Mouse (Mus musculus): Measurements from ENCODE around the gene Gm14151. TPM values are rescaled to one million over a fixed set of nuclear protein-coding genes. Genes with fewer than 3 reads are reported as not detected.
"Not testable (repeated sequence)": the region's sequence is repeated elsewhere in the genome, so short reads cannot be mapped to it uniquely, and the experiment has no call there.

Gm14151 gene
- polyA plus RNA-seq (2014; fragmentation: Nextera tagmentation; extraction: Ambion mirVana): not detected in 2 replicates

DNA sequence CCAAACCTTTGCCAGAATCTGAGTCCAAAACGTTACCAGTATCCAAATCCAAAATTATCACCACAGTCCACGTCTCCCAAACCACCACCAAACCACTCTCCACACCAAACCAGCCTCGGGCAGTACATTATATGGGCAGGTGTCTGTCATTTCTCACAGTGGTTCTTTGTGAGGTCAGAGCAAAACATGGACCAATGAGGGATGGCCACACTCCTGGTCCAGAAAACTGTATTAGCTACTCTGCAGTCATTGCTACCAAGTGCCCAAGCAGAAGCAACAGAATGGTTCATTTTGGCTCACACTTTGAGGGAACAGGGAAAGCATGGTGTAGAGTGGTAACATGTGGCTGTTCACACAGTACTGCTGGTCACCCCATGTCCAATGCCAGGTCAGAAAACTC, at the start of gene Gm14151:
Gene Gm14151 (minus strand): TSS at position 101 of the 400 bp plus-strand sequence.
- no CpG with 5 or more reads among the region's 3 CpGs for WGBS
- ATAC-seq (ENCODE audit: insufficient read depth, low FRiP score, low TSS enrichment); DNase-seq (ENCODE audit: low spot score): not testable (repeated sequence)

DNA sequence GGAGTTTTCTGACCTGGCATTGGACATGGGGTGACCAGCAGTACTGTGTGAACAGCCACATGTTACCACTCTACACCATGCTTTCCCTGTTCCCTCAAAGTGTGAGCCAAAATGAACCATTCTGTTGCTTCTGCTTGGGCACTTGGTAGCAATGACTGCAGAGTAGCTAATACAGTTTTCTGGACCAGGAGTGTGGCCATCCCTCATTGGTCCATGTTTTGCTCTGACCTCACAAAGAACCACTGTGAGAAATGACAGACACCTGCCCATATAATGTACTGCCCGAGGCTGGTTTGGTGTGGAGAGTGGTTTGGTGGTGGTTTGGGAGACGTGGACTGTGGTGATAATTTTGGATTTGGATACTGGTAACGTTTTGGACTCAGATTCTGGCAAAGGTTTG, 5.8 kb upstream of the Gm14151 start, which contains the start of gene Gm14147:
Gene Gm14147 (plus strand): TSS at position 301 of the 400 bp plus-strand sequence.
- ATAC-seq (ENCODE audit: insufficient read depth, low FRiP score, low TSS enrichment); H3K4me3 ChIP-seq (ENCODE audit: low read depth, low read length); H3K9me3 ChIP-seq (ENCODE audit: control insufficient read depth, low read length); H3K27ac ChIP-seq (ENCODE audit: low read depth, low read length); H3K4me1 ChIP-seq (ENCODE audit: control insufficient read depth, insufficient read depth, low read length); H3K27me3 ChIP-seq (ENCODE audit: control insufficient read depth, insufficient read depth, low read length); H3K4me2 ChIP-seq (ENCODE audit: low read depth); DNase-seq (ENCODE audit: low spot score); H3K36me3 ChIP-seq (ENCODE audit: control insufficient read depth, insufficient read depth, low read length); H3K9ac ChIP-seq (ENCODE audit: low read length): not testable (repeated sequence)
- no CpG with 5 or more reads among the region's 3 CpGs for WGBS

More for the DNA sequence above, at the start of gene Gm14151:
- H3K36me3 ChIP-seq (ENCODE audit: control insufficient read depth, insufficient read depth, low read length); H3K27me3 ChIP-seq (ENCODE audit: control insufficient read depth, insufficient read depth, low read length); H3K9me3 ChIP-seq (ENCODE audit: control insufficient read depth, low read length); H3K9ac ChIP-seq (ENCODE audit: low read length); H3K4me1 ChIP-seq (ENCODE audit: control insufficient read depth, insufficient read depth, low read length); H3K4me2 ChIP-seq (ENCODE audit: low read depth); H3K27ac ChIP-seq (ENCODE audit: low read depth, low read length); H3K4me3 ChIP-seq (ENCODE audit: low read depth, low read length): not testable (repeated sequence)

DNA sequence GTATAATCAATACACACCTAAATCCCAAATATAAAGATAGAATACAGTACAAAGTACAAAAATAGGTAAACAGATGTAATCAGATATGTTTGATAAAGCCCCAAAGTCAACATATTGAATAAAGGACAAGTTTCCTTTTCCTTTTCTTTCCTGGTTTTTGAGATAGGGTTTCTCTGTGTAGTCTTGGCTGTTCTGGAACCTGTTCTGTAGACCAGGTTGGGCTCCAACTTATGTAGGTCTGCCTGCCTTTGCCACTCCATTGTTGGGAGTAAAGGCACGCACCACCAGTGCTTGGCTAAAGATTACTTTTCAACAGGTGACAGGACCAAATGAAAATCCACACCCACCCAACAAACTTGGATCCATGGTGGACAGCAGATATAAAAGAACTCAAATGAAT, 35.5 kb downstream of the Gm14151 start:
- 89% methylated on average over 1 of the region's 1 CpGs for WGBS
- no peak for ATAC-seq (ENCODE audit: insufficient read depth, low FRiP score, low TSS enrichment)
- H3K9me3 ChIP-seq (ENCODE audit: control insufficient read depth, low read length): no peaks in the 10 kb centered on the region; the same call in 1 of the 2 replicates
- H3K36me3 ChIP-seq (ENCODE audit: control insufficient read depth, insufficient read depth, low read length): no peaks in the 10 kb centered on the region
- no peak overlapping the region for H3K27ac ChIP-seq (ENCODE audit: low read depth, low read length)
- no peak for DNase-seq (ENCODE audit: low spot score)
- no peak overlapping the region for H3K9ac ChIP-seq (ENCODE audit: low read length)
- H3K27me3 ChIP-seq (ENCODE audit: control insufficient read depth, insufficient read depth, low read length): no peaks in the 10 kb centered on the region
- no peak overlapping the region for H3K4me3 ChIP-seq (ENCODE audit: low read depth, low read length)
- H3K4me2 ChIP-seq (ENCODE audit: low read depth): no peak overlapping the region
- H3K4me1 ChIP-seq (ENCODE audit: control insufficient read depth, insufficient read depth, low read length): no peaks in the 10 kb centered on the region

- no peak overlapping the region for H3K27ac ChIP-seq (ENCODE audit: low read depth, low read length)
- 85% methylated on average over 1 of the region's 1 CpGs for whole genome bisulfite sequencing
- H3K9ac ChIP-seq (ENCODE audit: low read length): no peak overlapping the region
- DNase-seq (ENCODE audit: low spot score): no peak
- no peak for ATAC-seq (ENCODE audit: insufficient read depth, low FRiP score, low TSS enrichment)
- H3K4me3 ChIP-seq (ENCODE audit: low read depth, low read length): no peak overlapping the region
- H3K4me1 ChIP-seq (ENCODE audit: control insufficient read depth, insufficient read depth, low read length): peaks cover 5% of the 10 kb centered on the region; the same call in 1 of the 2 replicates
- no peaks in the 10 kb centered on the region for H3K9me3 ChIP-seq (ENCODE audit: control insufficient read depth, low read length)
- no peaks in the 10 kb centered on the region for H3K27me3 ChIP-seq (ENCODE audit: control insufficient read depth, insufficient read depth, low read length)
- no peak overlapping the region for H3K4me2 ChIP-seq (ENCODE audit: low read depth)
- H3K36me3 ChIP-seq (ENCODE audit: control insufficient read depth, insufficient read depth, low read length): no peaks in the 10 kb centered on the region
These were observed 51.7 kb downstream of the Gm14151 start for GRCm38 (mm10) chr2:151040411-151040810.

DNA sequence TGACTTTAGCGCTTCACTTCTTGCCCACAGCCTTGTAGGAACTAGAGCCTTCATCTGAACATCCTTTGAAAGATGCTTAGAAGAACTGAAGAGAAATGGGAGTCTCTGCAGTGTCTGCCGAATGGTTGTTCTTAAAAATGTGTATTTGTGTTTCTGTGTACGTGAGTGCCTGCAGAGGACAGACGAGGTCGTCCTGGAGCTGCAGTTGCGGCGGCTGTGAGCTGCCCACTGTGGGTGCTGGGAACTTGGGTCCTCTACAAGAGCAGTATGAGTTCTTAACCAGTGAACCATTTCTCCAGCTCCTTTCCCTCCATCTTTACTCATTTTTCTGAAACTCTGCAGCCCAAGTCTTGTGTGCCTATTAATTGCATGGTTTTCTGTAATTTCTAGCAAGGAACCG, 52.4 kb downstream of the Gm14151 start:
- DNase-seq (ENCODE audit: low spot score) (no peak), ATAC-seq (ENCODE audit: insufficient read depth, low FRiP score, low TSS enrichment) (peak; percentile 22; the same call in 1 of the 2 replicates)
- WGBS: 43% methylated on average over 8 of the region's 8 CpGs
- H3K9me3 ChIP-seq (ENCODE audit: control insufficient read depth, low read length): no peaks in the 10 kb centered on the region
- H3K4me2 ChIP-seq (ENCODE audit: low read depth): peak overlapping the region; percentile 76
- peak overlapping the region; percentile 88 for H3K4me3 ChIP-seq (ENCODE audit: low read depth, low read length)
- no peaks in the 10 kb centered on the region for H3K27me3 ChIP-seq (ENCODE audit: control insufficient read depth, insufficient read depth, low read length)
- H3K4me1 ChIP-seq (ENCODE audit: control insufficient read depth, insufficient read depth, low read length): peaks cover 5% of the 10 kb centered on the region; the same call in 1 of the 2 replicates
- peak overlapping the region; percentile 97 for H3K9ac ChIP-seq (ENCODE audit: low read length)
- H3K36me3 ChIP-seq (ENCODE audit: control insufficient read depth, insufficient read depth, low read length): no peaks in the 10 kb centered on the region
- H3K27ac ChIP-seq (ENCODE audit: low read depth, low read length): no peak overlapping the region

- Histone ChIP-seq H3K4me1 (ENCODE audit: control insufficient read depth, insufficient read depth, low read length) (peaks cover 5% of the 10 kb centered on the region; the same call in 1 of the 2 replicates), H3K27ac (ENCODE audit: low read depth, low read length) (peak within 1 kb of the TSS; percentile 68; the same call in 1 of the 2 replicates)
- DNase-seq (ENCODE audit: low spot score): peak; percentile 95
These were observed 52.9 kb downstream of the Gm14151 start, which contains the start of the genes Ninl and Nanp for GRCm38 (mm10) chr2:151039232-151039695. Ninl (minus strand) TSS chr2:151039382. Nanp (minus strand) TSS chr2:151039398.

GRCm38 (mm10) chr2:151038811-151039222, 53.3 kb downstream of the Gm14151 start:
- ATAC-seq (ENCODE audit: insufficient read depth, low FRiP score, low TSS enrichment): peak; percentile 70; the same call in 1 of the 2 replicates
- WGBS: 0% methylated on average over 30 of the region's 30 CpGs
- no peaks in the 10 kb centered on the region for H3K36me3 ChIP-seq (ENCODE audit: control insufficient read depth, insufficient read depth, low read length)

More at GRCm38 (mm10) chr2:151039232-151039695, 52.9 kb downstream of the Gm14151 start, which contains the start of the genes Ninl and Nanp:
- H3K36me3 ChIP-seq (ENCODE audit: control insufficient read depth, insufficient read depth, low read length): no peaks in the 10 kb centered on the region
- 1% methylated on average over 31 of the region's 34 CpGs for WGBS
- peak; percentile 95 for ATAC-seq (ENCODE audit: insufficient read depth, low FRiP score, low TSS enrichment)
- H3K9me3 ChIP-seq (ENCODE audit: control insufficient read depth, low read length): no peaks in the 10 kb centered on the region
- H3K27me3 ChIP-seq (ENCODE audit: control insufficient read depth, insufficient read depth, low read length): no peaks in the 10 kb centered on the region
- peak within 1 kb of the TSS; percentile 76 for H3K4me2 ChIP-seq (ENCODE audit: low read depth)
- peak within 1 kb of the TSS; percentile 97 for H3K9ac ChIP-seq (ENCODE audit: low read length)
- peak within 1 kb of the TSS; percentile 88 for H3K4me3 ChIP-seq (ENCODE audit: low read depth, low read length)

GRCm38 (mm10) chr2:151037876-151038552, 54.1 kb downstream of the Gm14151 start:
- Histone ChIP-seq H3K4me3 (ENCODE audit: low read depth, low read length) (peak overlapping the region; percentile 88), H3K27ac (ENCODE audit: low read depth, low read length) (no peak overlapping the region), H3K9me3 (ENCODE audit: control insufficient read depth, low read length) (no peaks in the 10 kb centered on the region), H3K36me3 (ENCODE audit: control insufficient read depth, insufficient read depth, low read length) (no peaks in the 10 kb centered on the region), H3K9ac (ENCODE audit: low read length) (peak overlapping the region; percentile 97), H3K27me3 (ENCODE audit: control insufficient read depth, insufficient read depth, low read length) (no peaks in the 10 kb centered on the region), H3K4me1 (ENCODE audit: control insufficient read depth, insufficient read depth, low read length) (peaks cover 5% of the 10 kb centered on the region; the same call in 1 of the 2 replicates), H3K4me2 (ENCODE audit: low read depth) (peak overlapping the region; percentile 76)
- 67% methylated on average over 18 of the region's 18 CpGs for WGBS
- ATAC-seq (ENCODE audit: insufficient read depth, low FRiP score, low TSS enrichment) (no peak), DNase-seq (ENCODE audit: low spot score) (peak; percentile 18)

More at GRCm38 (mm10) chr2:151038811-151039222, 53.3 kb downstream of the Gm14151 start:
- Histone ChIP-seq H3K27me3 (ENCODE audit: control insufficient read depth, insufficient read depth, low read length) (no peaks in the 10 kb centered on the region), H3K27ac (ENCODE audit: low read depth, low read length) (peak overlapping the region; percentile 68; the same call in 1 of the 2 replicates), H3K4me3 (ENCODE audit: low read depth, low read length) (peak overlapping the region; percentile 88), H3K4me1 (ENCODE audit: control insufficient read depth, insufficient read depth, low read length) (peaks cover 5% of the 10 kb centered on the region; the same call in 1 of the 2 replicates), H3K9me3 (ENCODE audit: control insufficient read depth, low read length) (no peaks in the 10 kb centered on the region), H3K9ac (ENCODE audit: low read length) (peak overlapping the region; percentile 97), H3K4me2 (ENCODE audit: low read depth) (peak overlapping the region; percentile 76)
- peak; percentile 57 for DNase-seq (ENCODE audit: low spot score)

Data from neural tube, embryonic 11.5 days (tissue).